Mouse (Mus musculus): Measurements from ENCODE around the gene Kpna4. TPM values are rescaled to one million over a fixed set of nuclear protein-coding genes. Genes with fewer than 3 reads are reported as not detected.
A peak's percentile ranks its signal among the peaks of the same experiment; 100 is the strongest.
"Not testable (repeated sequence)": the region's sequence is repeated elsewhere in the genome, so short reads cannot be mapped to it uniquely, and the experiment has no call there.

Kpna4 gene
- polyA plus RNA-seq, 1 experiment from 2014 or later = 33.5 TPM

DNA sequence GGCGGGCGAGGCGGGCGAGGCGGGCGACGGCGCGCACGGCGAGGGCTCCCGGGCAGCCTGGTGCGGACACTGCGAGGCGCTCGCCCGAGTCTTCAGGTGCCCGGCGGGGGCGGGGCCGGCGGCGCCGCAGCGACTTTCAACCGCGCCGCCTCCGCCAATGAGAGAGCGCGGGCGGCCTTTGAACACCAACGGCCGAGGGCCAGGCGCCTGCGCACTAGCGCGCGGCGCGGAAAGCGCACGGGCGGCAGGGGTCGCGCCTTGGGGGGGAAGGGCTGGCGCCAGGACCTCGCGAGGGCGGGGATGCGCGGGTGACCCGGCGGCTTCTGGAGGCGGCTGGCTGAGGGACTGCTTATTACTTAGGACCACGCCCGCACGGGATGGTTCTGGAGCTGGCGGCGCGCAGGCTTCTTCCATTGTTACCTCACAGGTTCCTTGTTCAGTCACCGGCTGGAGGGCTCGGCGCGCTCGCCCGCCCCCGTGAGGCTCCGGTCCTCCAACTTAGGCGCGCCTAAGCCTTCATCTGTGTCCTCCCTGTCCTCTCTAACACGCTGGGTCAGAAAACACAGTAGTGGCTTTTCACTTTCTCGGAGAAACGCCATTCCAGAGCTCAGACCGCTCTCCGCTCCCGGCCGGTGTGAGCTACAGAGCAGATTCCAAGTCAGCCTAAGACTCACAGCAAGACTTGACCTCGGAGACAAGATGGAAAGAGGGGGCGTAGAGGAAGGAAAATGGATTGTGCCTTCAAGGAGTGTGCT lies 82.1 kb downstream of the Kpna4 start, which contains the start of gene Trim59:
Trim59 (minus strand) TSS at position 111 of the 755 bp plus-strand sequence.
- Histone ChIP-seq H3K4me2 (ENCODE audit: low read length) (peak within 1 kb of the TSS; percentile 86), H3K4me3 (ENCODE audit: low read depth, low read length) (peak within 1 kb of the TSS; percentile 91), H3K36me3 (ENCODE audit: control insufficient read depth, insufficient read depth, low read length) (peaks cover 20% of the 10 kb centered on the region), H3K27ac (ENCODE audit: low read depth) (peak within 1 kb of the TSS; percentile 96), H3K9me3 (ENCODE audit: control insufficient read depth, low read length) (no peaks in the 10 kb centered on the region), H3K9ac (ENCODE audit: low read length) (peak within 1 kb of the TSS; percentile 84), H3K27me3 (replicated peaks; ENCODE audit: control insufficient read depth, insufficient read depth, low read length) (no peaks in the 10 kb centered on the region), H3K4me1 (replicated peaks; ENCODE audit: control insufficient read depth, insufficient read depth, low read length) (0 out of 2 replicates have a peak, but pooled peaks cover 2% of the 10 kb centered on the region)
- ATAC-seq (replicated peaks; ENCODE audit: low FRiP score, low TSS enrichment, low read depth) = peak; percentile 96
- peak; percentile 93 for DNase-seq (ENCODE audit: low spot score)
- under 1% methylated on average over 65 of the region's 80 CpGs for WGBS

- peak overlapping the region; percentile 54 for H3K4me2 ChIP-seq (ENCODE audit: low read length)
- DNase-seq (ENCODE audit: low spot score) = peak; percentile 86
- ATAC-seq (replicated peaks; ENCODE audit: low FRiP score, low TSS enrichment, low read depth) = peak; percentile 42
Measured at GRCm38 (mm10) chr3:69044167-69044591, 82.7 kb downstream of the Kpna4 start.

GRCm38 (mm10) chr3:69041298-69041697 lies 85.6 kb downstream of the Kpna4 start:
- no peak overlapping the region for H3K27ac ChIP-seq (ENCODE audit: low read depth)

More at GRCm38 (mm10) chr3:69044167-69044591, 82.7 kb downstream of the Kpna4 start:
- Histone ChIP-seq H3K27me3 (replicated peaks; ENCODE audit: control insufficient read depth, insufficient read depth, low read length) (no peaks in the 10 kb centered on the region), H3K4me3 (ENCODE audit: low read depth, low read length) (peak overlapping the region; percentile 91), H3K27ac (ENCODE audit: low read depth) (peak overlapping the region; percentile 96), H3K4me1 (replicated peaks; ENCODE audit: control insufficient read depth, insufficient read depth, low read length) (0 out of 2 replicates have a peak, but pooled peaks cover 2% of the 10 kb centered on the region), H3K36me3 (ENCODE audit: control insufficient read depth, insufficient read depth, low read length) (peaks cover 20% of the 10 kb centered on the region), H3K9ac (ENCODE audit: low read length) (peak overlapping the region; percentile 84), H3K9me3 (ENCODE audit: control insufficient read depth, low read length) (no peaks in the 10 kb centered on the region)
- WGBS = under 1% methylated on average over 41 of the region's 42 CpGs

GRCm38 (mm10) chr3:69040105-69040504 lies 86.8 kb downstream of the Kpna4 start:
- Histone ChIP-seq H3K9me3 (ENCODE audit: control insufficient read depth, low read length) (no peaks in the 10 kb centered on the region), H3K4me3 (ENCODE audit: low read depth, low read length) (peak overlapping the region; percentile 10; the same call in 1 of the 2 replicates), H3K36me3 (ENCODE audit: control insufficient read depth, insufficient read depth, low read length) (peaks cover 49% of the 10 kb centered on the region), H3K4me2 (ENCODE audit: low read length) (no peak overlapping the region), H3K27me3 (replicated peaks; ENCODE audit: control insufficient read depth, insufficient read depth, low read length) (no peaks in the 10 kb centered on the region), H3K9ac (ENCODE audit: low read length) (no peak overlapping the region), H3K27ac (ENCODE audit: low read depth) (no peak overlapping the region), H3K4me1 (replicated peaks; ENCODE audit: control insufficient read depth, insufficient read depth, low read length) (0 out of 2 replicates have a peak, but pooled peaks cover 2% of the 10 kb centered on the region)
- 93% methylated on average over 2 of the region's 2 CpGs for WGBS
- DNase-seq (ENCODE audit: low spot score) (no peak), ATAC-seq (replicated peaks; ENCODE audit: low FRiP score, low TSS enrichment, low read depth) (no peak)

More at GRCm38 (mm10) chr3:69041298-69041697, 85.6 kb downstream of the Kpna4 start:
- Histone ChIP-seq H3K27me3 (replicated peaks; ENCODE audit: control insufficient read depth, insufficient read depth, low read length) (no peaks in the 10 kb centered on the region), H3K4me3 (ENCODE audit: low read depth, low read length) (peak overlapping the region; percentile 3; the same call in 1 of the 2 replicates), H3K4me2 (ENCODE audit: low read length) (peak overlapping the region; percentile 25), H3K9me3 (ENCODE audit: control insufficient read depth, low read length) (no peaks in the 10 kb centered on the region), H3K4me1 (replicated peaks; ENCODE audit: control insufficient read depth, insufficient read depth, low read length) (0 out of 2 replicates have a peak, but pooled peaks cover 2% of the 10 kb centered on the region), H3K9ac (ENCODE audit: low read length) (no peak overlapping the region), H3K36me3 (ENCODE audit: control insufficient read depth, insufficient read depth, low read length) (peaks cover 38% of the 10 kb centered on the region)
- no peak for DNase-seq (ENCODE audit: low spot score)
- ATAC-seq (replicated peaks; ENCODE audit: low FRiP score, low TSS enrichment, low read depth) = no peak
- 80% methylated on average over 5 of the region's 5 CpGs for WGBS

DNA sequence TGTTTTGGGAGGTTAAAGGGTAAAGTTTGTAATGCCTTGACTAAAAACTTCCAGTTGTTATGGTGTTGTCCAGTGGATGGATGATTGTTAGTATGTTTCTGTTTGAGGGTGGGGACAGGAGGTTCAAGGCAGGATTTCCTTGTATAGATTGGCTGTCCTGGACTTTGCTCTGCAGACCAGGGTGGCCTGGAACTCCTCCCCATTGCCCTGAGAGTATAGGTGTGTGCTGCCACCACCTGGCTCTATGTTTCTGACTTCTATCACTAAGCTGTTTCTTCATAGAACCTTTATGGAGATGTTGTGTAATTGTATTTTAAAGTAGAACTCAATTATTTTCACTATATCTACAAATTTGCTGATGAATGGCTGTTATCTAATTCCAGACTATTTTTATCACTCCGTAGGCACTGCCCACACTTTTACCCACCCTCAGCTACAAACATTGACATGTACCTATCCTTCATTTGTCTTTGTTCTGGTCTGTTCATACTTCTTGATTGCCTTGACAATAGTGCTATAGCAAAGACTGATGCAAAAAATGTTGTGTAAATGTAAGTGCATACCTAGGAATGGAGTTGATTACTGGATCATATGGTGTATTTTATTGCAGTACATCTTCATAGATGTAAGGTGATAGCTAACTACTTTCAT lies 100.7 kb downstream of the Kpna4 start:
- Histone ChIP-seq H3K27me3 (replicated peaks; ENCODE audit: control insufficient read depth, insufficient read depth, low read length) (no peaks in the 10 kb centered on the region), H3K4me2 (ENCODE audit: low read length) (no peak overlapping the region), H3K9ac (ENCODE audit: low read length) (no peak overlapping the region), H3K4me3 (ENCODE audit: low read depth, low read length) (no peak overlapping the region), H3K4me1 (replicated peaks; ENCODE audit: control insufficient read depth, insufficient read depth, low read length) (no peaks in the 10 kb centered on the region), H3K9me3 (ENCODE audit: control insufficient read depth, low read length) (no peaks in the 10 kb centered on the region), H3K27ac (ENCODE audit: low read depth) (no peak overlapping the region), H3K36me3 (ENCODE audit: control insufficient read depth, insufficient read depth, low read length) (peaks cover 91% of the 10 kb centered on the region)
- ATAC-seq (replicated peaks; ENCODE audit: low FRiP score, low TSS enrichment, low read depth) (no peak), DNase-seq (ENCODE audit: low spot score) (no peak)
- WGBS = 88% methylated on average over 1 of the region's 1 CpGs

DNA sequence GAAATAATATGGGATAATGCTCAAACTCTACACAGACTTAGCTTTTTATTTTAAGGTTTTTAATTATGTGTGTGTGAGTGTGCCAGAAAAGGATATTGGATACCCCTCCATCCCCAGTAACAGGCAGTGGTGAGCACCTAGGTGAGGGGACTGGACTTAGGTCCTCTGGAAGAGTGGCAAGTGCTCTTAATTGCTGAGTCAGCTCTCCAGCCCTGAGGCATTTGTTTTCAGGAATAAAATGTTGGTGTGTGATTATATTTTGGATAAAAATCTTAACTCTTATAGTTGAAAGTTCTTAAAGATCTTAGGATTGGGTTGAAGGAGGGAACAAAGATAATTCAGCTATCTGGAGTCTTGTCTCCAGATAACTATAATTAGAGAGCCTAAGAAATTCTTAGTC lies 106.1 kb downstream of the Kpna4 start:
- Histone ChIP-seq H3K4me1 (replicated peaks; ENCODE audit: control insufficient read depth, insufficient read depth, low read length) (no peaks in the 10 kb centered on the region), H3K27me3 (replicated peaks; ENCODE audit: control insufficient read depth, insufficient read depth, low read length) (no peaks in the 10 kb centered on the region), H3K27ac (ENCODE audit: low read depth) (no peak overlapping the region), H3K9ac (ENCODE audit: low read length) (no peak overlapping the region), H3K9me3 (ENCODE audit: control insufficient read depth, low read length) (no peaks in the 10 kb centered on the region), H3K4me3 (ENCODE audit: low read depth, low read length) (no peak overlapping the region), H3K36me3 (ENCODE audit: control insufficient read depth, insufficient read depth, low read length) (peaks cover 93% of the 10 kb centered on the region), H3K4me2 (ENCODE audit: low read length) (no peak overlapping the region)
- ATAC-seq (replicated peaks; ENCODE audit: low FRiP score, low TSS enrichment, low read depth) (no peak), DNase-seq (ENCODE audit: low spot score) (no peak)

GRCm38 (mm10) chr3:69020285-69020684 lies 106.6 kb downstream of the Kpna4 start:
- ATAC-seq (replicated peaks; ENCODE audit: low FRiP score, low TSS enrichment, low read depth) (no peak), DNase-seq (ENCODE audit: low spot score) (no peak)
- H3K27me3 ChIP-seq (replicated peaks; ENCODE audit: control insufficient read depth, insufficient read depth, low read length) = no peaks in the 10 kb centered on the region
- H3K36me3 ChIP-seq (ENCODE audit: control insufficient read depth, insufficient read depth, low read length) = peaks cover 88% of the 10 kb centered on the region
- H3K4me2 ChIP-seq (ENCODE audit: low read length) = no peak overlapping the region
- H3K4me1 ChIP-seq (replicated peaks; ENCODE audit: control insufficient read depth, insufficient read depth, low read length) = no peaks in the 10 kb centered on the region
- no peak overlapping the region for H3K27ac ChIP-seq (ENCODE audit: low read depth)
- no peak overlapping the region for H3K4me3 ChIP-seq (ENCODE audit: low read depth, low read length)
- WGBS = 93% methylated on average over 2 of the region's 2 CpGs
- H3K9me3 ChIP-seq (ENCODE audit: control insufficient read depth, low read length) = no peaks in the 10 kb centered on the region
- H3K9ac ChIP-seq (ENCODE audit: low read length) = no peak overlapping the region

DNA sequence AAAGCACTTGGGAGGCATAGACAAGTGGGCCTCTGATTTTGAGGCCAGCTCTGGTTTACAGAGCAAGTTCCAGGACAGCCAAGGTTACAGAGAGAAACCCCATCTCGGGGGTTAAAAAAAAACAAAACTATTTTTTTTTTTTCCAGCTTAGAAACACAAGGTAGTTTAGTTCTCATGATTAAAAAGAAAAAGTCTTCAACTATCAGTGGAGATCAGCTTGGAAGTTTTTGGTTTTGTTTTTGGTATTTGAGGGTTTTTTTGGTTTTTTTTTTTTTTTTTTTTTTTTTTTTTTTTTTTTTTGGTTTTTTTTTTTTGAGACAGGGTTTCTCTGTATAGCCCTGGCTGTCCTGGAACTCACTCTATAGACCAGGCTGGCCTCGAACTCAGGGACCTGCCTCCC lies 108.3 kb downstream of the Kpna4 start:
- H3K27me3 ChIP-seq (replicated peaks; ENCODE audit: control insufficient read depth, insufficient read depth, low read length); ATAC-seq (replicated peaks; ENCODE audit: low FRiP score, low TSS enrichment, low read depth); H3K9me3 ChIP-seq (ENCODE audit: control insufficient read depth, low read length); DNase-seq (ENCODE audit: low spot score); H3K4me3 ChIP-seq (ENCODE audit: low read depth, low read length); H3K4me1 ChIP-seq (replicated peaks; ENCODE audit: control insufficient read depth, insufficient read depth, low read length); H3K4me2 ChIP-seq (ENCODE audit: low read length); H3K9ac ChIP-seq (ENCODE audit: low read length); H3K27ac ChIP-seq (ENCODE audit: low read depth): not testable (repeated sequence)
- H3K36me3 ChIP-seq (ENCODE audit: control insufficient read depth, insufficient read depth, low read length) = peaks cover 81% of the 10 kb centered on the region
- 100% methylated on average over 2 of the region's 2 CpGs for WGBS

All from intestine, embryonic 14.5 days (tissue).